Mouse (Mus musculus) forebrain, embryonic 16.5 days (tissue): ENCODE results near the gene Yju2. TPM values are rescaled to one million over a fixed set of nuclear protein-coding genes. Genes with fewer than 3 reads are reported as not detected.

ENCODE experiments used
- ATAC-seq: fragments of 200-750 bp; cut with Nextera tagmentation; 2 replicates; pipeline ENCODE4 v1.8.0; 2017; ENCODE audit warnings: mild to moderate bottlenecking, moderate library complexity
- H3K27ac ChIP-seq: fragments of 300-500 bp; sonication (generic); 2 replicates; pipeline ENCODE4 v1.5.1; 2014; ENCODE audit warnings: low read length, control low read depth
- H3K27me3 ChIP-seq: fragments of 300-500 bp; sonication (generic); replicated peaks from 2 replicates; pipeline ENCODE4 v1.6.1; 2014; ENCODE audit warnings: low read length; ENCODE audit not compliant: control insufficient read depth, insufficient read depth
- H3K36me3 ChIP-seq: fragments of 300-500 bp; sonication (generic); 2 replicates; pipeline ENCODE4 v1.6.1; 2014; ENCODE audit not compliant: control insufficient read depth, insufficient read depth
- H3K4me1 ChIP-seq: fragments of 300-500 bp; sonication (generic); replicated peaks from 2 replicates; pipeline ENCODE4 v1.6.1; 2014; ENCODE audit warnings: low read length; ENCODE audit not compliant: control insufficient read depth, insufficient read depth
- H3K4me2 ChIP-seq: fragments of 300-500 bp; sonication (generic); 2 replicates; pipeline ENCODE4 v1.6.1; 2014; ENCODE audit warnings: mild to moderate bottlenecking, low read length, control low read depth
- H3K4me3 ChIP-seq: fragments of 300-500 bp; sonication (generic); replicated peaks from 2 replicates; pipeline ENCODE4 v1.5.1; 2014; ENCODE audit warnings: mild to moderate bottlenecking, low read length, control low read depth
- H3K9ac ChIP-seq: fragments of 300-500 bp; sonication (generic); replicated peaks from 2 replicates; pipeline ENCODE4 v1.6.1; 2014; ENCODE audit warnings: low read depth, low read length, control low read depth
- H3K9me3 ChIP-seq: fragments of 300-500 bp; sonication (generic); 2 replicates; pipeline ENCODE4 v1.6.1; 2016; ENCODE audit warnings: low read length; ENCODE audit not compliant: control insufficient read depth
- WGBS: fragments of 180-500 bp; shearing (Covaris S2); extraction: QIAGEN DNeasy Blood & Tissue Kit; methylation state at CpG from one replicate; pipeline ENCODE4 v1.1.7; 2014; 5-methylcytosine and 5-hydroxymethylcytosine counted together
- polyA plus RNA-seq: library from polyadenylated mRNA; unstranded; fragments of >200 nt; fragmentation: Nextera tagmentation; extraction: Ambion mirVana; gene quantifications from 2 replicates; pipeline ENCODE4 v1.2.1, GENCODE M21; 2015

The Yju2 gene
- polyA plus RNA-seq, 1 experiment from 2014 or later: 26.8 TPM

DNA sequence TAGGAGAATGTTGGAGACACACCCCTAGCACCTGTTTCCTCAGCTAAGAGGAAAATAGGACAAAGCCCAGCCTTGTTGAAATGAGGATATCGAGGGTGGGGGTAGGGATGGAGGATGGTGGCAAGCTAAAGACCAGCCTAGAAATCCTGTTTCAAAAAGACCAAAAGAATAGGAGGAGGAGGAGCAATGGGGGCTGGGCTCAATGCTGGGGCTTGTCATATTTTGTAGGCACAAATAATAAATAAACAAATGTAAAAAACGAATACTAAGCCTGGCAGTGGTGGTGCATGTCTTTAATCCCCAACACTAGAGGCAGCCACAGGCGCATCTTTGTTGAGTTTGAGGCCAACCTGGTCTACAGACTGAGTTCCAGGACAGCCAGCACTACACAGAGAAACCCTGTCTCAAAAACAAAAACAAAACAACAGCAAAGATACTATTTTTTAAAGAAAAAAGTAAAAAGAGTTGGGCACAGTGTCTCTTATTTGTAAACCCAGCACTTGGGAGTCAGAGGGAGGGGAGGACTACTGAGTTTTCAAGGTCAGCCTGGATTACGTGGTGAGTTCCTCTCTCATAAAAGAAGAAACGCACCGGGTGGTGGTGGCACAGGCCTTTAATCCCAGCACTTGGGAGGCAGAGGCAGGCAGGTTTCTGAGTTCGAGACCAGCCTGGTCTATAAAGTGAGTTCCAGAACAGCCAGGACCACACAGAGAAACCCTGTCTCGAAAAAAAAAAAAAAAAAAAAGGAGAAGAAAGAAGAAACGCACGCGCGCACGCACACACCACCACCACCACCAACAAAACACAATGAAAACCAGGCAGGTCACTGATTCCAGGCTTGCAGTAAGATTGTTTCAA is 944 bp upstream of the Yju2 start:
- no peaks in the 10 kb centered on the region for H3K36me3 ChIP-seq

DNA sequence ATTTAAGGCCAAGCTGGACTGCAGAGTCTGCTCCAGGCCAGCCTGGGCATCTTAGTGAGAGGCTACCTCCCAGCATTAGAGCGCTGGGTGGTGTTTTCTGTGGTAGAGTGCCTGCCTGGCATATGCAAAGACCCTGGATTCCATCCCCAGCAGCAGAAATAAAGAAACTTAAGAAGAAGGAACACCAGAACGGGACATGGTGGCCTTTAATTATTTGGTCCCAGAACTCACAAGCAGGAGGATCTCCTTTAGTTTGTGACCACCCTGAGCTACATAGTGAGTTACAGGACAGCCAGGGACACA is 364 bp upstream of the Yju2 start:
- 16% methylated on average over 2 of the region's 2 CpGs for WGBS

More for the DNA sequence above, 944 bp upstream of the Yju2 start:
- H3K4me1 ChIP-seq: peaks cover 21% of the 10 kb centered on the region
- no peak for ATAC-seq
- H3K9ac ChIP-seq: peak overlapping the region; percentile 64
- peak overlapping the region; percentile 55 for H3K4me3 ChIP-seq
- no peak overlapping the region; the same call in 1 of the 2 replicates for H3K27ac ChIP-seq
- no peaks in the 10 kb centered on the region; the same call in 1 of the 2 replicates for H3K27me3 ChIP-seq
- 79% methylated on average over 13 of the region's 13 CpGs for WGBS
- peak overlapping the region; percentile 61 for H3K4me2 ChIP-seq
- H3K9me3 ChIP-seq: no peaks in the 10 kb centered on the region

DNA sequence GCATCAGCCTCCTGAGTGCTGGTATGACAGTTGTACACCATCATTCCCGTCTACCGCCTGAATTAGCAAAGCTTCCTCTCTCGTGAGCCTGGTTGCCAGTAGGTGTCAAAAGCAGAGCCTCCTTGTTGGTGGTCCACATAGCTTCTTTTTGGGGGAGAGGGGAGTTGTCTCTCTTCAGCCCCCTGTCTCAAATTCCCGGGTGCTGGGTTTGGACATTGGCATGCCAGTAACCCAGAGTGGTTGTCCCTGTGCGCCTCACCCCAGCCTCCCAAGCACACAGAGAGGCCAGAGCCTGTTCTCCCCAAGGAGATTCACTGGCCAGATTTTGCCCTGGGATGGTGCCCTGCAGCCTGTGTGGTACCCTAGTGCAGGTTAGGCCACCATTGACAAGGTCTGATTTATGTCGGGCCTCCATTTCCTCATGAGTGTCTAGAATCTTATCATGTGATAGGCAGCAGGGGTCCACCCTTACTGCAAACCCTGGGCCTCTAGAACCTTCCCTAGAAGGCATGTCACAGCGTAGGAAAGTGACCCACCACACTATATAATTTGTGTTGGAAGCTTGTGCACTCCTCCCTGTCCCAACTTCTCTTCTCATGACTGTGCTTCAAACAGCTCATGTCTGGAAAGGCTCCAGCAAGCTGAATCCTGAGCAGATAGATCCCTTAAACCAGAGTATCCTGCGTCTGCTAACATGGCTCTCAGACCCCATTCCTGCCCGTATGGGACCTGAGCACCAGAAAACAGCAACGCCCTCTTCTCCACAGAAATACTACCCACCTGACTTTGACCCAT is 1.2 kb downstream of the Yju2 start:
- WGBS: 75% methylated on average over 10 of the region's 10 CpGs
- no peaks in the 10 kb centered on the region for H3K9me3 ChIP-seq
- peaks cover 21% of the 10 kb centered on the region for H3K4me1 ChIP-seq
- peak overlapping the region; percentile 50 for H3K9ac ChIP-seq
- peak overlapping the region; percentile 61 for H3K4me2 ChIP-seq
- peak overlapping the region; percentile 95 for H3K27ac ChIP-seq
- ATAC-seq: no peak
- no peaks in the 10 kb centered on the region; the same call in 1 of the 2 replicates for H3K27me3 ChIP-seq
- peak overlapping the region; percentile 55 for H3K4me3 ChIP-seq
- peaks cover 2% of the 10 kb centered on the region; the same call in 1 of the 2 replicates for H3K36me3 ChIP-seq

More for the DNA sequence above, 364 bp upstream of the Yju2 start:
- Histone ChIP-seq H3K9me3 (no peaks in the 10 kb centered on the region), H3K4me2 (peak overlapping the region; percentile 61), H3K27ac (peak overlapping the region; percentile 95), H3K36me3 (no peaks in the 10 kb centered on the region), H3K4me3 (peak overlapping the region; percentile 55), H3K9ac (peak overlapping the region; percentile 64), H3K4me1 (peaks cover 21% of the 10 kb centered on the region), H3K27me3 (no peaks in the 10 kb centered on the region; the same call in 1 of the 2 replicates)
- ATAC-seq: no peak

DNA sequence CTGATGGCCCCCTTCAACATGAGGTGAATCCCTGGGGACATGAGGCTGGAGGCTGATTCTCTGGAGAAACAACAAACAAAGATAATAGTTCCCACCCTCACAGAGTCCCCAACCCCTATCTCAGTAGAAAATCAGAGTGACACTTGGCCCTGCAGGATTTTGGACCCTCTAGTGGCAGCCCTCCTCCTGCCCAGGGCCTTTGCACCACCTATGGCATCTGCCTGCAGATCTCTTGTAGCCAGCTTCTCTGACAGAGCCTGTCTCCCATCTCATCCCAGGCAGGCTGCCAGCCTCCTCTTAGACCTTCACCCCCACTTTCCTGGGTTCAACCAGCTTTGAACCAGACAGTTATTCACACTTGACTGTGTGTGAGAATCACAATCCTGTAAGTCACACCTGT is 1.9 kb downstream of the Yju2 start:
- Histone ChIP-seq H3K36me3 (peaks cover 2% of the 10 kb centered on the region; the same call in 1 of the 2 replicates), H3K9ac (no peak overlapping the region), H3K4me2 (no peak overlapping the region), H3K9me3 (no peaks in the 10 kb centered on the region), H3K4me3 (no peak overlapping the region), H3K27me3 (no peaks in the 10 kb centered on the region), H3K4me1 (peaks cover 21% of the 10 kb centered on the region), H3K27ac (no peak overlapping the region)
- no peak for ATAC-seq

DNA sequence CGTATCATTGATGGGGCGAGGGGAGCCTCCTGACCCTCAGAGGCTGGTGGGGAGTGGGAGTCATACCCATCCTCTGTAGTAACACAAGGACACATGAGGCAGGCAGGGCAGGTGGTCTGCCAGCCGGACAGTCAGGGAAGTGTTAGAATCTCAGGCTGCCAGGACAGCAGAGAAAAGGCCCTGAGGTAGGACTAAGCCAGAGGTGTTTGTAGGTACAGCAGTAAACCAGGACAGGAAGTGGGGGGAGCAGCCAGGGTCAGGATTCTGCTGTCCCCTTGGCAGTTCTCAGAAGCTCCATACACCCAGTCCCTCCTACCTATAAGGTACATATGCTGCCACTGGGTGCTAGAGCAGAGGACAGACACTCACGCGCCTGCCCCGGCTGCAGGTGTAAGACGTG is 2.7 kb downstream of the Yju2 start:
- Histone ChIP-seq H3K9me3 (no peaks in the 10 kb centered on the region), H3K27me3 (no peaks in the 10 kb centered on the region), H3K4me2 (no peak overlapping the region), H3K27ac (no peak overlapping the region), H3K4me1 (peaks cover 16% of the 10 kb centered on the region), H3K36me3 (peaks cover 2% of the 10 kb centered on the region), H3K9ac (no peak overlapping the region), H3K4me3 (no peak overlapping the region)
- no peak for ATAC-seq
- 91% methylated on average over 7 of the region's 7 CpGs for WGBS

DNA sequence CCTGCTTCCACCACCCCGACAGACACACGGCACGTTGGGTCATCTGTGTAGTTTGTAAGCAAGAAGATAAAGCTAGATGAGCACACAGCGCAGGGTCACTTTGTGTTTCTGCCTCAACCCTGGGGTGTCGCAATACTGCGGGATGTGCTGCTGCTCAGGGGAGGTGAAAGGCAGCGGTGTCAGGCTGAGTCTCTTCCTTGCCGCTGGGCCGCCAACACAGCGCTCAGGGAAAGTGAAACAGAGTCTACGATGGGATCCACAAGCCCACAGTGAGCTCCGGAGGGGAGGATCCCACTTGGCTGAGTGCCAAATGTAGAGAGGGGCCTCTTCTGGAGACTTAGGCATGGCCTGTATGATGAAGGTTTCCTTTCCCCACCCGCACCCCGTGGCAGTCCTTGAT is 4.3 kb downstream of the Yju2 start:
- Histone ChIP-seq H3K4me3 (no peak overlapping the region), H3K27ac (no peak overlapping the region), H3K27me3 (no peaks in the 10 kb centered on the region), H3K36me3 (peaks cover 2% of the 10 kb centered on the region), H3K4me2 (no peak overlapping the region), H3K9me3 (no peaks in the 10 kb centered on the region), H3K9ac (no peak overlapping the region), H3K4me1 (peaks cover 14% of the 10 kb centered on the region)
- ATAC-seq: no peak
- WGBS: 77% methylated on average over 14 of the region's 14 CpGs

DNA sequence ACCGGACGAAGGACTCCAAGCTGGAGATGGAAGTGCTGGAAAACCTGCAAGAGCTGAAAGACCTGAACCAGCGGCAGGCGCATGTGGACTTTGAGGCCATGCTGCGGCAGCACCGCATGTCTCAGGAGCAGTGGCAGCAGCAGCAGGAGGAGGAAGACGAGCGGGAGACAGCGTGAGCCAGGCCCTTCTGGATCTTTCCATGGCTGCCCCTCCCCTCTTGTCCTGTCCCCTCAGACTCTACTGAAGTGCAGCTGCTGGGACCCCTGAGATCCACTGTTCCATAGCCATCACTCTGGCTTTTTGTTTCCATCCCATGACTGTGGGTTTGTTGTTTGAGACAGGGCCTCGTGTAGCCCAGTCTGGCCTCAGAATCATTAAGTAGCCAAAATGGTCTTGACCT is 5.6 kb downstream of the Yju2 start:
- Histone ChIP-seq H3K4me1 (peaks cover 9% of the 10 kb centered on the region), H3K36me3 (peaks cover 2% of the 10 kb centered on the region), H3K4me2 (no peak overlapping the region), H3K9me3 (no peaks in the 10 kb centered on the region), H3K9ac (no peak overlapping the region), H3K27ac (no peak overlapping the region), H3K4me3 (no peak overlapping the region), H3K27me3 (no peaks in the 10 kb centered on the region)
- WGBS: 89% methylated on average over 10 of the region's 10 CpGs
- no peak for ATAC-seq

DNA sequence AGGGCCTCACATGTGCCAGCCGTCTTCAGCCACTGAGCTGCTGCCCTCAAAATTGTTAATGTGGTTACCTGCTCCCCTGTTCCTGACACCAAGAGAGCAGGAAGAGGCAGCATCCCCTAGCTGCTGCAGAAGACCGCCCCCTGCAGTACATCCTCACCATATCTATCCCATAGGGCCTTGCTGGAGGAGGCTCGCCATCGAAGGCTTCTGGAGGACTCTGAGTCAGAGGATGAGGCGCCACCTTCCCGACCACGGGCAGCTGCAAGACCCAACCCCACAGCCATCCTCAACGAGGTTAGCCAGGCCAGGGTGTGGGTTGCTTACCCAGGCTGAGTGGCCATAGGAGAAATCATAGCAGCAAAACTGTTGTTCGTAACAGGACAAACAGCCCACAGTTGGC is 6.1 kb downstream of the Yju2 start:
- WGBS: 84% methylated on average over 9 of the region's 9 CpGs
- H3K4me3 ChIP-seq: no peak overlapping the region
- H3K27me3 ChIP-seq: no peaks in the 10 kb centered on the region
- H3K9me3 ChIP-seq: no peaks in the 10 kb centered on the region
- H3K4me2 ChIP-seq: no peak overlapping the region
- no peak for ATAC-seq
- no peak overlapping the region for H3K9ac ChIP-seq
- H3K4me1 ChIP-seq: peaks cover 9% of the 10 kb centered on the region
- H3K27ac ChIP-seq: no peak overlapping the region
- peaks cover 2% of the 10 kb centered on the region for H3K36me3 ChIP-seq

DNA sequence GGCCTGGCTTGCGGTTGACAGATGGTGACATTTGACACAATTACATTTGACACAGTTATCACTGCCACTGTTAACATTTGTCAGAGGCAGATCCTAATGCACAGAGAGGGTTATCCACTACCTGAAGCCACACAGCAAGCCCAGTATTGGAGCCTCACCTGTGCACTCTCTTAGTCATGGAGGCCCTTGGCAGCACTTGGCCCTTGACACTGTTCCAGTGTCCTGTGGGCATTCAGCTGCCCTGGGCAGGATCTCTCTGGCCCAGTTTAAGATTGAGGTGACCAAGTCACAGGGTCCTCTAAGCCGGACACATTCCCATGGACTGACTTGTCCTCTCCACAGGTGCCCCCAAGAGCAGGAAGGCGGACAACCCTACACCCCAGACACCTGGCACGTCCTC is 8.3 kb downstream of the Yju2 start:
- no peak for ATAC-seq
- H3K27ac ChIP-seq: no peak overlapping the region

More for the DNA sequence above, 8.3 kb downstream of the Yju2 start:
- WGBS: 93% methylated on average over 4 of the region's 4 CpGs
- H3K27me3 ChIP-seq: no peaks in the 10 kb centered on the region
- peaks cover 18% of the 10 kb centered on the region for H3K4me1 ChIP-seq
- H3K9me3 ChIP-seq: no peaks in the 10 kb centered on the region
- no peak overlapping the region for H3K4me3 ChIP-seq
- peaks cover 2% of the 10 kb centered on the region for H3K36me3 ChIP-seq
- no peak overlapping the region for H3K4me2 ChIP-seq
- no peak overlapping the region for H3K9ac ChIP-seq
